Mouse (Mus musculus) lung, postnatal 36 days (tissue): ENCODE measurements around the gene Emg1.

Experiments used
- DNase-seq: peaks from one replicate; pipeline ENCODE4 v3.0.0; 2022; ENCODE audit warnings: mixed read lengths

Emg1 gene

GRCm38 (mm10) chr6:124679486-124679885 lies 32.5 kb downstream of the Emg1 start:
- no peak for DNase-seq

GRCm38 (mm10) chr6:124678769-124679168 lies 33.2 kb downstream of the Emg1 start:
- DNase-seq = no peak

GRCm38 (mm10) chr6:124676171-124676570 lies 35.8 kb downstream of the Emg1 start:
- DNase-seq = no peak

- DNase-seq = no peak
Measured at GRCm38 (mm10) chr6:124674591-124674990, 37.4 kb downstream of the Emg1 start.

GRCm38 (mm10) chr6:124673619-124674018 lies 38.4 kb downstream of the Emg1 start:
- no peak for DNase-seq

- peak; percentile 27 for DNase-seq
Measured at GRCm38 (mm10) chr6:124672100-124672499, 39.9 kb downstream of the Emg1 start.

- no peak for DNase-seq
Measured at GRCm38 (mm10) chr6:124670281-124670900, 41.6 kb downstream of the Emg1 start.

GRCm38 (mm10) chr6:124669234-124669859 lies 42.6 kb downstream of the Emg1 start:
- DNase-seq = no peak

GRCm38 (mm10) chr6:124665011-124665410 lies 47.0 kb downstream of the Emg1 start:
- DNase-seq = no peak

- no peak for DNase-seq
Measured at GRCm38 (mm10) chr6:124664256-124664655, 47.7 kb downstream of the Emg1 start.

- DNase-seq = peak; percentile 21
Measured at GRCm38 (mm10) chr6:124663424-124663795, 48.6 kb downstream of the Emg1 start.

- peak; percentile 99 for DNase-seq
Measured at GRCm38 (mm10) chr6:124662477-124663423, 49.2 kb downstream of the Emg1 start, which contains the start of gene Lpcat3. Lpcat3 (plus strand) TSS chr6:124663027.

- no peak for DNase-seq
Measured at GRCm38 (mm10) chr6:124661995-124662394, 50.0 kb downstream of the Emg1 start.

- DNase-seq = no peak
Measured at GRCm38 (mm10) chr6:124661156-124661806, 50.7 kb downstream of the Emg1 start.

GRCm38 (mm10) chr6:124658067-124658466 lies 53.9 kb downstream of the Emg1 start:
- no peak for DNase-seq

- no peak for DNase-seq
Measured at GRCm38 (mm10) chr6:124655893-124656292, 56.1 kb downstream of the Emg1 start.
